Mouse (Mus musculus) kidney, adult 2 months (tissue): ENCODE results near the gene Cdhr4.

Source experiments
- CTCF ChIP-seq: fragments of 200-500 bp; conservative IDR thresholded peaks from 2 replicates; pipeline ENCODE4 v1.5.1; 2011; ENCODE audit warnings: low read depth, mild to moderate bottlenecking, control low read depth, low read length, moderate library complexity, mixed read lengths; ENCODE audit not compliant: insufficient read depth, insufficient read length
- POLR2A ChIP-seq: fragments of 200-500 bp; IDR thresholded peaks from one replicate; pipeline ENCODE4 v1.6.1; 2011; ENCODE audit warnings: low read depth, low read length, control low read depth

- TF ChIP-seq CTCF, result no peak
- TF ChIP-seq POLR2A, result no peak
These were observed 25.6 kb upstream of the Cdhr4 start for GRCm38 (mm10) chr9:107966676-107967075.
